Mouse (Mus musculus): ENCODE data around the gene Spata17.

- TF ChIP-seq GATA1 (IDR thresholded peaks at IDR 0.05; ENCODE audit: borderline replicate concordance, low read length) = no peak
- TF ChIP-seq FLI1 (IDR thresholded peaks at IDR 0.05; ENCODE audit: low read length) = no peak
Observed at GRCm38 (mm10) chr1:187053862-187054261, 161.4 kb downstream of the Spata17 start.

Data from megakaryocyte, embryonic 14.5 days (primary cell).